ENCODE assay signal across 20 mouse cellular contexts in genomic region chr6:54542836-54543235, GRCm38 (mm10). TPM values are rescaled to one million over a fixed set of nuclear protein-coding genes. Genes with fewer than 3 reads are reported as not detected.
"Had no signal": no experiment of that assay in that cellular context is flagged by ENCODE, and none has a peak within 500 bp of the region (broad histone marks: within the 10 kb centered on the region; RNA-seq: fewer than 3 reads in every experiment).

No protein-coding gene starts in this region.

- H3K4me1 ChIP-seq: limb, embryonic 15.5 days had no signal

- H3K9ac ChIP-seq: limb, embryonic 12.5 days; limb, embryonic 15.5 days; liver, embryonic 14.5 days; liver, postnatal 0 days; lung, embryonic 14.5 days; midbrain, embryonic 12.5 days; midbrain, embryonic 15.5 days; neural tube, embryonic 12.5 days; neural tube, embryonic 15.5 days had no signal

- H3K27me3 ChIP-seq: limb, embryonic 12.5 days; limb, embryonic 15.5 days; midbrain, embryonic 15.5 days; neural tube, embryonic 12.5 days; neural tube, embryonic 15.5 days had no signal

- H3K4me2 ChIP-seq: limb, embryonic 12.5 days; limb, embryonic 15.5 days; liver, embryonic 11.5 days; lung, embryonic 14.5 days; midbrain, embryonic 12.5 days; midbrain, embryonic 15.5 days; neural tube, embryonic 12.5 days; neural tube, embryonic 15.5 days had no signal

- DNase-seq: kidney, adult 2 months; kidney, postnatal 10 days; kidney, postnatal 36 days; left cerebral cortex, postnatal 4 days; liver, postnatal 0 days; lung, embryonic 14.5 days; thymus, adult 2 months; thymus, postnatal 14 days; thymus, postnatal 4 days had no signal

- H3K4me3 ChIP-seq: limb, embryonic 12.5 days; limb, embryonic 15.5 days; midbrain, embryonic 12.5 days; midbrain, embryonic 15.5 days; neural tube, embryonic 12.5 days; neural tube, embryonic 15.5 days had no signal

- H3K27ac ChIP-seq: limb, embryonic 12.5 days; limb, embryonic 15.5 days; liver, embryonic 14.5 days; macrophage; midbrain, embryonic 12.5 days; midbrain, embryonic 15.5 days; neural tube, embryonic 12.5 days; neural tube, embryonic 15.5 days had no signal

- H3K9me3 ChIP-seq: limb, embryonic 12.5 days; limb, embryonic 15.5 days; midbrain, embryonic 15.5 days; neural tube, embryonic 12.5 days; neural tube, embryonic 15.5 days had no signal

- H3K36me3 ChIP-seq: limb, embryonic 12.5 days; limb, embryonic 15.5 days had no signal

- ATAC-seq: liver, postnatal 0 days; lung, postnatal 0 days; midbrain, embryonic 15.5 days had no signal

RNA-seq across cellular contexts. Expression of gene Scrn1, which starts 23.5 kb away (rescaled TPM):
- total RNA-seq: megakaryocyte, adult 5-6 weeks had no signal
- polyA plus RNA-seq: macrophage had no signal

RNA-seq across cellular contexts. Expression of gene Fkbp14, which starts 54.3 kb away (rescaled TPM):
- total RNA-seq: megakaryocyte, adult 5-6 weeks had no signal
